Mouse (Mus musculus): ENCODE data around the gene Cdkn1b. TPM values are rescaled to one million over a fixed set of nuclear protein-coding genes. Genes with fewer than 3 reads are reported as not detected.

Cdkn1b gene
- polyA plus RNA-seq, 2 experiments = 18.8 to 29.8 TPM

GRCm38 (mm10) chr6:134930383-134930782 is 10.2 kb downstream of the Cdkn1b start:
- no peak overlapping the region for H3K27ac ChIP-seq (replicated peaks; ENCODE audit: low read depth, low read length)
- peak overlapping the region; percentile 96 for H3K4me2 ChIP-seq (replicated peaks; ENCODE audit: low read depth, low read length, severe bottlenecking)
- 74% methylated on average over 7 of the region's 7 CpGs for WGBS
- peak overlapping the region; percentile 56 for H3K4me3 ChIP-seq (replicated peaks; ENCODE audit: low read length)
- no peaks in the 10 kb centered on the region for H3K27me3 ChIP-seq (ENCODE audit: control insufficient read depth, insufficient read depth, low read length)
- H3K9me3 ChIP-seq (ENCODE audit: control insufficient read depth, low read length) = no peaks in the 10 kb centered on the region
- ATAC-seq (ENCODE audit: low FRiP score, low read depth) = no peak
- peaks cover 17% of the 10 kb centered on the region for H3K4me1 ChIP-seq (ENCODE audit: control insufficient read depth, insufficient read depth, low read length)
- H3K36me3 ChIP-seq (ENCODE audit: control insufficient read depth, insufficient read depth, low read length) = peaks cover 4% of the 10 kb centered on the region
- no peak for DNase-seq (ENCODE audit: low spot score)
- no peak overlapping the region for H3K9ac ChIP-seq (ENCODE audit: low read depth, low read length, severe bottlenecking)
- no peak for TF ChIP-seq POLR2A (IDR thresholded peaks at IDR 0.05; ENCODE audit: borderline replicate concordance, extremely low read depth, insufficient read depth, insufficient read length)

- WGBS = 84% methylated on average over 3 of the region's 3 CpGs
- Histone ChIP-seq H3K4me1 (ENCODE audit: control insufficient read depth, insufficient read depth, low read length) (peaks cover 17% of the 10 kb centered on the region), H3K4me3 (replicated peaks; ENCODE audit: low read length) (no peak overlapping the region), H3K27me3 (ENCODE audit: control insufficient read depth, insufficient read depth, low read length) (no peaks in the 10 kb centered on the region), H3K27ac (replicated peaks; ENCODE audit: low read depth, low read length) (no peak overlapping the region), H3K4me2 (replicated peaks; ENCODE audit: low read depth, low read length, severe bottlenecking) (no peak overlapping the region), H3K9ac (ENCODE audit: low read depth, low read length, severe bottlenecking) (no peak overlapping the region), H3K9me3 (ENCODE audit: control insufficient read depth, low read length) (no peaks in the 10 kb centered on the region), H3K36me3 (ENCODE audit: control insufficient read depth, insufficient read depth, low read length) (no peaks in the 10 kb centered on the region)
- ATAC-seq (ENCODE audit: low FRiP score, low read depth) (no peak), DNase-seq (ENCODE audit: low spot score) (no peak)
- TF ChIP-seq POLR2A (IDR thresholded peaks at IDR 0.05; ENCODE audit: borderline replicate concordance, extremely low read depth, insufficient read depth, insufficient read length) = no peak
Measured at GRCm38 (mm10) chr6:134931146-134931545, 10.9 kb downstream of the Cdkn1b start.

DNA sequence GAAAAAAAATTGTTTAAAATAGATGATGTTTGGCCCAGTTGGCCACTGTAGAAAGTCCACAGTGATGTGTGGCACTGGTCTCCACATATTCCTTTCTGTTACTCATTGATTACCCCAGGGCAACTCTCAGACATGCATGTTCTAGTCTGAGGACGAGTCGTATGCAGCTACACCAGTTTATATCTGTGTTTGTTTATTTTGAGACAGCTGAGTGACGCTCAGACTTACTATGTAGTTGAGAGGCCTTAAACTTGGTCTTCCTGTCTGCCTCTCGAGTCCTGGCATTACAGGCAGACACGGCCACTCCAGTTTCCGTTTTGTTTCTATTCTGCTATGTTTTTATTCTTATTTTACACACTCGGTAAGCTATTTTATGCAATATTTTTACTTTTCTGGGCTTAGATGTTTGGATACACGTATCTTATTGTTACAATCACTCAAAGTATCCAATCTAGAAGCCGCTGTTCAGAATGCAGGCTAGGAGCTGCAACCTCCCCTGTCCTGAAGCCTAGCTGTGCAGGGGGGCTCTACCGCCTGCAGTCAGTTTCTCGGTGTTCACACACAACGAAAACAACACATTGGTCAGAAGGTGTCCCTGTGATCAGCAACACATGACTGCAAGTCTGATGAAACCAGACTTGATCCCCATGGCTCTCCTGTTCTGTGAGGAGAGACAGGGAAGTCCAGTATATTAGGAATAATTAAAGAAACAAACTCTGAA is 12.4 kb downstream of the Cdkn1b start:
- H3K27ac ChIP-seq (replicated peaks; ENCODE audit: low read depth, low read length) = no peak overlapping the region
- no peak overlapping the region for H3K4me2 ChIP-seq (replicated peaks; ENCODE audit: low read depth, low read length, severe bottlenecking)
- no peak for ATAC-seq (ENCODE audit: low FRiP score, low read depth)
- H3K4me1 ChIP-seq (ENCODE audit: control insufficient read depth, insufficient read depth, low read length) = peaks cover 13% of the 10 kb centered on the region
- H3K9ac ChIP-seq (ENCODE audit: low read depth, low read length, severe bottlenecking) = peak overlapping the region; percentile 18; the same call in 1 of the 2 replicates
- H3K4me3 ChIP-seq (replicated peaks; ENCODE audit: low read length) = no peak overlapping the region
- no peak for DNase-seq (ENCODE audit: low spot score)
- H3K36me3 ChIP-seq (ENCODE audit: control insufficient read depth, insufficient read depth, low read length) = no peaks in the 10 kb centered on the region
- no peaks in the 10 kb centered on the region for H3K9me3 ChIP-seq (ENCODE audit: control insufficient read depth, low read length)
- 75% methylated on average over 12 of the region's 12 CpGs for WGBS
- no peak for TF ChIP-seq POLR2A (IDR thresholded peaks at IDR 0.05; ENCODE audit: borderline replicate concordance, extremely low read depth, insufficient read depth, insufficient read length)
- H3K27me3 ChIP-seq (ENCODE audit: control insufficient read depth, insufficient read depth, low read length) = no peaks in the 10 kb centered on the region

DNA sequence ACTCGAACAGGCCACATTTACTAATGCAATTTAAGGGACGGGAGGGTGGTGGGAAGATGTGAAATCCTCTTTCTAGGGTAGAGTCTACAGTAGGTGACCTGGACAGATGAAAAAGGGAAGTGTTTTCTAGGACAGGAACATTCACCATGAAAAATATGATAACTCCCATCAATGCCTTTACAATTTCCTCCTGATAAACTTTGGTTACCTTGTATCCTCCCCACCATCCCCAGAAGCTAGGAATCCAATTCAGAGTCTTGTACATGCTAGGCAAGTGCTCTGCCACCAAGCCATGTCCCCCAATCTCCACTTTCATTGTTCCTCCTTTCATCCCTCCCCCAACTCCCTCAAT is 13.0 kb downstream of the Cdkn1b start:
- no peak for TF ChIP-seq POLR2A (IDR thresholded peaks at IDR 0.05; ENCODE audit: borderline replicate concordance, extremely low read depth, insufficient read depth, insufficient read length)
- Histone ChIP-seq H3K9me3 (ENCODE audit: control insufficient read depth, low read length) (no peaks in the 10 kb centered on the region), H3K4me2 (replicated peaks; ENCODE audit: low read depth, low read length, severe bottlenecking) (no peak overlapping the region), H3K27me3 (ENCODE audit: control insufficient read depth, insufficient read depth, low read length) (no peaks in the 10 kb centered on the region), H3K4me3 (replicated peaks; ENCODE audit: low read length) (no peak overlapping the region), H3K4me1 (ENCODE audit: control insufficient read depth, insufficient read depth, low read length) (peaks cover 13% of the 10 kb centered on the region), H3K36me3 (ENCODE audit: control insufficient read depth, insufficient read depth, low read length) (no peaks in the 10 kb centered on the region), H3K9ac (ENCODE audit: low read depth, low read length, severe bottlenecking) (no peak overlapping the region), H3K27ac (replicated peaks; ENCODE audit: low read depth, low read length) (no peak overlapping the region)
- ATAC-seq (ENCODE audit: low FRiP score, low read depth) (no peak), DNase-seq (ENCODE audit: low spot score) (no peak)
- WGBS = 71% methylated on average over 2 of the region's 2 CpGs

DNA sequence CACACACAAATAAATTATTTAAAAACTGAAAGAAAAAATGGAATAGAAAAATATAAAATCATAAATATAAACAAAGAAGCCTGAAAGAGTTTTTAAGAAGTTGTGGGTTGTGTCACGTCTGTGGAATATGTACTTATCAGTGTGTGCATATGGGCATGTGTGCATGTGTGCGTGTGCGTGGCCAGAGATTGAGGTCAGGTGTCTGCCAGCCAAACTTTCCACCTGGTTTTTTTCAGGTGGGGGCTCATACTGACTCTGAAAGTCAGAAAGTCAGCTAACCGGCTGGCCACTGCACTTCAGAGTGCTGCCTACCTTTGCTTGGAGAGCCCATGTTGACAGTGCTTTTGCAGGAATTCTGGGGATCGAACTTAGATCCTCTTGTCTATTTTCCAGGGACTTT is 14.1 kb downstream of the Cdkn1b start:
- no peak overlapping the region for H3K27ac ChIP-seq (replicated peaks; ENCODE audit: low read depth, low read length)
- no peaks in the 10 kb centered on the region for H3K27me3 ChIP-seq (ENCODE audit: control insufficient read depth, insufficient read depth, low read length)
- H3K4me2 ChIP-seq (replicated peaks; ENCODE audit: low read depth, low read length, severe bottlenecking) = no peak overlapping the region
- no peak overlapping the region for H3K9ac ChIP-seq (ENCODE audit: low read depth, low read length, severe bottlenecking)
- no peaks in the 10 kb centered on the region for H3K36me3 ChIP-seq (ENCODE audit: control insufficient read depth, insufficient read depth, low read length)
- peaks cover 11% of the 10 kb centered on the region for H3K4me1 ChIP-seq (ENCODE audit: control insufficient read depth, insufficient read depth, low read length)
- H3K9me3 ChIP-seq (ENCODE audit: control insufficient read depth, low read length) = no peaks in the 10 kb centered on the region
- DNase-seq (ENCODE audit: low spot score) (no peak), ATAC-seq (ENCODE audit: low FRiP score, low read depth) (no peak)
- TF ChIP-seq POLR2A (IDR thresholded peaks at IDR 0.05; ENCODE audit: borderline replicate concordance, extremely low read depth, insufficient read depth, insufficient read length) = no peak
- H3K4me3 ChIP-seq (replicated peaks; ENCODE audit: low read length) = no peak overlapping the region
- WGBS = 91% methylated on average over 5 of the region's 5 CpGs

Data from limb, embryonic 14.5 days (tissue).